In genomic region chr2:35199541-35199940, GRCm38 (mm10) we compare ENCODE assay signal across 7 mouse cellular contexts. TPM values are rescaled to one million over a fixed set of nuclear protein-coding genes. Genes with fewer than 3 reads are reported as not detected.
DNase-seq lines count a peak whose midpoint lies in the region; ATAC-seq lines count a peak whose summit lies in the region.

No protein-coding gene starts in this region.

- peak; percentile 45 for DNase-seq in 3T3-L1 (ENCODE audit: low read depth, low spot score)
- DNase-seq in 416B (ENCODE audit: low read depth) = peak; percentile 27
- no peak for DNase-seq in forebrain, embryonic 11.5 days (ENCODE audit: low spot score)
- DNase-seq in yolk sac, embryonic 10.5 days (ENCODE audit: low spot score) = no peak
- no peak for DNase-seq in gastrocnemius, postnatal 36 days

- no peak for ATAC-seq in forebrain, embryonic 11.5 days (replicated peaks; ENCODE audit: low FRiP score)
- no peak for ATAC-seq in liver, embryonic 12.5 days
- no peak for ATAC-seq in CD4-positive, CD25-positive, alpha-beta regulatory T cell, adult 4 months

- H3K27ac ChIP-seq in forebrain, embryonic 11.5 days (ENCODE audit: low read depth, low read length) = no peak overlapping the region
- H3K27ac ChIP-seq in liver, embryonic 12.5 days = peak overlapping the region; percentile 96

- no peaks in the 10 kb centered on the region for H3K9me3 ChIP-seq in forebrain, embryonic 11.5 days (ENCODE audit: control insufficient read depth, low read length)
- H3K9me3 ChIP-seq in liver, embryonic 12.5 days (replicated peaks) = no peaks in the 10 kb centered on the region

- H3K4me2 ChIP-seq in forebrain, embryonic 11.5 days (ENCODE audit: low read depth, low read length, severe bottlenecking) = peak overlapping the region; percentile 60
- H3K4me2 ChIP-seq in liver, embryonic 12.5 days = peak overlapping the region; percentile 87

- H3K36me3 ChIP-seq in forebrain, embryonic 11.5 days (ENCODE audit: control insufficient read depth, insufficient read depth, low read length) = no peaks in the 10 kb centered on the region
- peaks cover 16% of the 10 kb centered on the region for H3K36me3 ChIP-seq in liver, embryonic 12.5 days

- 32% methylated on average over 5 of the region's 5 CpGs for WGBS in forebrain, embryonic 11.5 days
- 4% methylated on average over 5 of the region's 5 CpGs for WGBS in liver, embryonic 12.5 days (ENCODE audit: insufficient replicate concordance)

- peaks cover 6% of the 10 kb centered on the region; the same call in 1 of the 2 replicates for H3K4me1 ChIP-seq in forebrain, embryonic 11.5 days (replicated peaks; ENCODE audit: control insufficient read depth, insufficient read depth, low read length)
- peaks cover 43% of the 10 kb centered on the region for H3K4me1 ChIP-seq in liver, embryonic 12.5 days

- peak overlapping the region; percentile 99 for H3K9ac ChIP-seq in forebrain, embryonic 11.5 days (ENCODE audit: low read length)
- H3K9ac ChIP-seq in liver, embryonic 12.5 days = peak overlapping the region; percentile 99

- H3K4me3 ChIP-seq in forebrain, embryonic 11.5 days (ENCODE audit: low read depth, low read length) = peak overlapping the region; percentile 99
- H3K4me3 ChIP-seq in liver, embryonic 12.5 days = peak overlapping the region; percentile 83

- intact Hi-C loops in gastrocnemius, postnatal 36 days (cut with DNase I) = loop anchor here (5.0 kb wide), 1 partner anchor 62 kb away; no protein-coding TSS in a partner anchor

- no peaks in the 10 kb centered on the region for H3K27me3 ChIP-seq in forebrain, embryonic 11.5 days (ENCODE audit: control insufficient read depth, insufficient read depth, low read length)
- H3K27me3 ChIP-seq in liver, embryonic 12.5 days (replicated peaks) = no peaks in the 10 kb centered on the region

RNA-seq across cellular contexts. Expression of gene Rab14, which starts 1.4 kb away (rescaled TPM):
- 249 and 271 TPM in 2 replicates for polyA plus RNA-seq in forebrain, embryonic 11.5 days (2014; fragmentation: Nextera tagmentation; extraction: Ambion mirVana)
- polyA plus RNA-seq in liver, embryonic 12.5 days (2016; fragmentation: Nextera tagmentation; extraction: Ambion mirVana) = 141 and 143 TPM in 2 replicates
- 100 to 1,000 TPM in 1 of 2 experiments, 10 to 100 TPM in 1; 86.1 to 124 TPM for polyA plus RNA-seq in CD4-positive, CD25-positive, alpha-beta regulatory T cell, adult 4 months (2017; shearing (Covaris generic))
- total RNA-seq in gastrocnemius, postnatal 36 days (2021) = 10 to 100 TPM; 65.4 to 81.3 TPM

RNA-seq across cellular contexts. Expression of gene Gsn, which starts 56.6 kb away (rescaled TPM):
- 28.0 and 33.4 TPM in 2 replicates for polyA plus RNA-seq in forebrain, embryonic 11.5 days (2014; fragmentation: Nextera tagmentation; extraction: Ambion mirVana)
- 76.8 and 80.4 TPM in 2 replicates for polyA plus RNA-seq in liver, embryonic 12.5 days (2016; fragmentation: Nextera tagmentation; extraction: Ambion mirVana)
- polyA plus RNA-seq in CD4-positive, CD25-positive, alpha-beta regulatory T cell, adult 4 months (2017; shearing (Covaris generic)) = 10 to 100 TPM; 27.3 to 33.1 TPM
- total RNA-seq in gastrocnemius, postnatal 36 days (2021) = 100 to 1,000 TPM; 396 to 415 TPM

Comparison
In these comparisons a context has a peak if more than half of its experiments do, and no peak if none do; other contexts are left out.
1. DNase-seq: peak in 3T3-L1 (single experiment) and 416B (single experiment); none in forebrain, embryonic 11.5 days (single experiment), yolk sac, embryonic 10.5 days (single experiment) and gastrocnemius, postnatal 36 days (0 of 2).